Mouse (Mus musculus) cerebellum, adult 2 months (tissue): ENCODE measurements around the gene Tfr2.

Experiments
- CTCF ChIP-seq: fragments of 200-500 bp; IDR thresholded peaks from 2 replicates; pipeline ENCODE4 v1.5.1; 2011; ENCODE audit warnings: low read depth, mild to moderate bottlenecking, control low read depth, low read length, moderate library complexity, borderline replicate concordance; ENCODE audit not compliant: insufficient read depth
- POLR2A ChIP-seq: fragments of 200-500 bp; IDR thresholded peaks from 2 replicates; pipeline ENCODE4 v1.6.1; 2011; ENCODE audit warnings: low read length, control low read depth, borderline replicate concordance; ENCODE audit not compliant: insufficient read depth

GRCm38 (mm10) chr5:137629306-137629721 is 59.7 kb downstream of the Tfr2 start:
- TF ChIP-seq CTCF (no peak), POLR2A (no peak)
